Mouse (Mus musculus): Measurements from ENCODE around the gene Fbln2.
A peak's percentile ranks its signal among the peaks of the same experiment; 100 is the strongest.
"Not testable (repeated sequence)": the region's sequence is repeated elsewhere in the genome, so short reads cannot be mapped to it uniquely, and the experiment has no call there.

Fbln2 gene

GRCm38 (mm10) chr6:91212155-91212554 is at the start of gene Fbln2:
Fbln2 (plus strand) TSS chr6:91212455.
- not testable (repeated sequence) for DNase-seq (ENCODE audit: low spot score)

GRCm38 (mm10) chr6:91163195-91163911 is 48.9 kb upstream of the Fbln2 start:
- no peak for DNase-seq (ENCODE audit: low spot score)

- DNase-seq (ENCODE audit: low spot score): no peak
Observed at GRCm38 (mm10) chr6:91164584-91164983, 47.7 kb upstream of the Fbln2 start.

DNA sequence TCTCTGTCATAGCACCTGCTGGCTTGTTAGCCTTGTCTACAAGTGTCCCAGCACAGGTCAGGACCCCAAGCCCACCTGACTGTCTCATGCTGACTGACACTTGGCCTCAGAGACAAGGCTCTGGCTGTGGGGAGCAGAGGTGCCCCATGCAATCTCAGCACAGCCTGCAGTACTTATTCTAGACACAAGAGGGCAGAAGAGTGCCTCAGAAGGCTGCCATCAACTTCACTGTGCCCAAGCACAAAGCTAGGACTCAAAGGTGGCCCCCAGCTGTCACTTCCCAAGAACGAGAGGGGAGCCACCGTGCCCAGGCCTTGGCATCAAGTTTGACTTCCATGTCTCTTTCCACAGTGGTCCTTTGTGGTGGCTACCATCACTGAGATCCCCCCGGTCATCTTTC is 47.0 kb upstream of the Fbln2 start:
- DNase-seq (ENCODE audit: low spot score): peak; percentile 90

GRCm38 (mm10) chr6:91167828-91168227 is 44.4 kb upstream of the Fbln2 start:
- no peak for DNase-seq (ENCODE audit: low spot score)

GRCm38 (mm10) chr6:91169129-91169528 is 43.1 kb upstream of the Fbln2 start:
- DNase-seq (ENCODE audit: low spot score): no peak

- DNase-seq (ENCODE audit: low spot score): no peak
Observed at GRCm38 (mm10) chr6:91171396-91171895, 40.8 kb upstream of the Fbln2 start.

DNA sequence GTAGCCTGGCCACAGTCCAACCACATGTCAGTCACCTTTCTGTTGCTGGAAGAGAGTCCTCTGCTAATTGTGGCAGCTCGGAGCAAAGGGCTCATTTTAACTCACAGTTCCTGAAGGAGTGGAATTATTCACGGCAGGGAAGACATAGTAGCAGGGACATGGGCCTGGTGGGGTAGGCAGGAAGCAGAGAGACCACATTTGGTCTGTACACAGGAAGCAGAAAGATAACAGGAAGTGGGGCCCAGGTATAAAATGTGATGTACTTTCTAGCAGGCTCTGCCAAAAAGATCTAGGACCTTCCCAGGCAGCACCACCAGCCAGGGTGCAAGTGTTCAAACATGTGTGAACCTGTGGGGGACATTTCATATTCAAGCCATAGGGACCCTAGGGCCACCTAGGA is 39.9 kb upstream of the Fbln2 start:
- DNase-seq (ENCODE audit: low spot score): no peak

DNA sequence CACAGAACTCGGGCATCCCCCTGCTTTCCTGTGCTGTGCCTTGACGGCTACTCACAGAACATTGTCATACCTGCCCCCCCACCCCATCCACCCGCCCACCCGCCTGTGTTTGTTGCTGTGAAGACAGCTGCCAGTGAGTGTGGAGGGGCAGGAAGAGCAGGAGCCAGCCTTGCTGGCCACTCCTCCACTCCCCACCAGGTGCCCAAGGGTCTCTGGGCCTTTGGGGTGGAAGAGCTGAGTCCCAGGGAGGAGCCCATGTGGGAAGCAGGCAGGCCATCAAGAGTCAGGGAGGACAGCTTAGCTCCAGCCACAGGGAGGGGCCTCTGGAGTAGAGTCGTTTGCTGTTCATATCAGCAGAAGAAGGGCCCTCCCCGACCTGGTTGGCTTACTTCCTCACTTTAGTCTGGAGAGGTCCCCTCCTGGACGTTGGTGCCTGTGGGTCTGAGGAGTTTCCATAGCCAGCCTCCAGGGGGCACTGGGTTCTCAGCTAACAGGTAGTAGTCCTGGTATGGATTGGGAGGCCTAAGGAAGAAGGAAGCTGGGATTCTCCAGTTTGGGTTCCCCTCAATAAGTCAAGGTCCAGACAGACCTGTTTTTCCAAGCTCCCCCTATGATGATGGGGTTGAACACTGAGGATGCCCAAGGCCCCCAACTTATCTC is 38.9 kb upstream of the Fbln2 start:
- DNase-seq (ENCODE audit: low spot score): peak; percentile 73

GRCm38 (mm10) chr6:91174211-91174610 is 38.0 kb upstream of the Fbln2 start:
- no peak for DNase-seq (ENCODE audit: low spot score)

DNA sequence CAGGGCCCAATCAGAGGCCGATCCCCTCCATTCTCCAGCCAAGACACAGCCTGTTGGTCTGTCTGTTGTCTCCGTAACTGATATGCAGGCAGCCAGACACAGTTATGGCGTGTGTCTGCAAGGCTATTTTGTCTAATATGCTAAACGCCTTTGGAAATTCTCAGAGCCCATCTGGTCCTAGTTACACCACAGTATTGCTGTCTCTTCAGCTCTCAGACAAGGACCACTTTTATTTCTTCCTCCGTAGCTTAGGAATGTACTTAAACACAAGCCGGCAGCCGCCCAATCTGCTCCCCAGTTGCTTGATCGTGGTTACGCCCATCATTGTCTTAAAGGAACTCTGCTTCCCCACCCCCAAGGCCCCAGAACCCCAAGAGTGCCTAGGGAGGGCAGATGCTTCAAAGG is 31.5 kb upstream of the Fbln2 start:
- DNase-seq (ENCODE audit: low spot score): no peak

- DNase-seq (ENCODE audit: low spot score): no peak
Observed at GRCm38 (mm10) chr6:91181320-91181719, 30.9 kb upstream of the Fbln2 start.

DNA sequence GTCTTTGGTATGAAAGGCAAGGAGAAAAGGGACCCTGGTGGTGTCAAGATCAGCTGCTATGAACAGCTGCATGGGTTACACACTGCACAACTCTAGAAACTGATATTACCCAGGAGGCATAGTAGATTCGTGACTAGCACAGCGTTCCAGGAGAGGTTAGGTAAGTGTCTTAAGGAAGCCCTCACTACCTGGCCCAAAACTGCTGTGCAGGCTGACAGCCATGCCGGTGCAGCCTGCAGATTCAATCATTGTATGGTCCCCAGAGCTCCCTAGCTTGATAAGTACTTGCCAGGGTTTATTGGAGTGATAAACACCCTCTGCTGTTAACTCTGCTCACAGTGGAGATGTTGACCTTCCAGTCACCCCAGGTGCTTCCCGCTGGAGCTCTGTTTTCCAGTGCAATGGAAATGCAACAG is 30.2 kb upstream of the Fbln2 start:
- no peak for DNase-seq (ENCODE audit: low spot score)

GRCm38 (mm10) chr6:91183041-91183440 is 29.2 kb upstream of the Fbln2 start:
- no peak for DNase-seq (ENCODE audit: low spot score)

GRCm38 (mm10) chr6:91183980-91184379 is 28.3 kb upstream of the Fbln2 start:
- no peak for DNase-seq (ENCODE audit: low spot score)

- DNase-seq (ENCODE audit: low spot score): no peak
Observed at GRCm38 (mm10) chr6:91184776-91185175, 27.5 kb upstream of the Fbln2 start.

DNA sequence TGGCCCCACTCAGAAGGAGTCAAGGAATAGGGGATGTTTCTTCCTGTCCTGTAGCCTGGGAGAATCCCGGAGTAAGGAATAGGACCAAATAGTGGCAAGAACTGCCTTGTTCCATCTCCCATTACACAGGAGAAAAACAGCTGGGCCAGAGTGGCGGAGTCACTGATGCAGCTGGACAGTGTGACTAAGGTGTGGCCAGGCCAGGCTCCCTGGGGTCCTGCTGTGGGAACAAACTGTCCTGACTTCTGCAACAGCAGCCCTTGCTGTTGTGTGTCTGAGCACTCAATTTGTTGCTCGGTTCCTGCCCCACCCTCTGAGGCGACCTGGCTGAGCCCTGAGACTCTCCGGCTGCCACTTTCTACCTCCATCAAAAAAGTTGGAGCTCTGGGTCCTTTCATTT is 26.8 kb upstream of the Fbln2 start:
- no peak for DNase-seq (ENCODE audit: low spot score)

GRCm38 (mm10) chr6:91186161-91186931 is 25.9 kb upstream of the Fbln2 start:
- peak; percentile 28 for DNase-seq (ENCODE audit: low spot score)

DNA sequence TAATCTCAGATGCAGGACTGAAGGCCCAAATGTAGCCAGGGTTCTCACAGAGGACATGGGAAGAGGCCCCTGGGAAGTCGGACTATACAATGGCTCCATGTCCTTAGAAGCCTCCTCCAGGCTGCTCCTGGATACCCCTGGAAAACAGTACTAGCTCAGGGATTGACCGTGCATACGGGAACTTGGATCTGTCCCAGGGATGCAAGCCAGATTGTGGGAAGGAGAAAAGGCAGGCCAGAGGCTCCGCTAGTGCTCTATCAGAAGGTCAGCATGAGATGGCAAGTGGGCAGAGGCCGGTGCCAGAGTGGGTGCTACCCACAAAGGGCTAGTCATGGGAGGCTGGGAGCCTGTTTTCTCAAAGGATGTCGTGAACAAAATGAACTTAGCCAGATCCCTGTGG is 25.3 kb upstream of the Fbln2 start:
- no peak for DNase-seq (ENCODE audit: low spot score)

GRCm38 (mm10) chr6:91187871-91188270 is 24.4 kb upstream of the Fbln2 start:
- no peak for DNase-seq (ENCODE audit: low spot score)

DNA sequence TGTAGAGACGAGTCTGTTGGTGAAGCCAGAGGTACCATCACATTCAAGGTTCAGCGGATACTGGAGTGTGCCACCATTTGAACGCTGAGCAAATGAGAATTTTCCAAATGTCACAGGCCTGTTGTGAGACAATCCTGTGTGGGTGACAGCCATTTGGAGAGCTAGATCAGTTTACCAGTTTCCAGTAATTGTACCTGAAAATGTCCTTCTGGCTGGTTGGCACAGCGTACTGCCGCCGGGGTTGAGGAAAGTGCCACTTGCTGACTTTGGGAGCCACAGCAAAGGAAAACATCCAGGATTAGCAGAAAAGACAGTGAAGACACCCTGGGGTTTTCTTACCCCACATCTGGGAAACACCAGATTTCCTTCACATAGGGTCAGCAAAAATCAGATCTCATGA is 22.3 kb upstream of the Fbln2 start:
- no peak for DNase-seq (ENCODE audit: low spot score)

- no peak for DNase-seq (ENCODE audit: low spot score)
Observed at GRCm38 (mm10) chr6:91191465-91191864, 20.8 kb upstream of the Fbln2 start.

GRCm38 (mm10) chr6:91192421-91192820 is 19.8 kb upstream of the Fbln2 start:
- no peak for DNase-seq (ENCODE audit: low spot score)
